Mouse (Mus musculus): ENCODE results near the gene Dpp9. TPM values are rescaled to one million over a fixed set of nuclear protein-coding genes. Genes with fewer than 3 reads are reported as not detected.

The Dpp9 gene
- polyA plus RNA-seq, 1 experiment, result 28.8 TPM

DNA sequence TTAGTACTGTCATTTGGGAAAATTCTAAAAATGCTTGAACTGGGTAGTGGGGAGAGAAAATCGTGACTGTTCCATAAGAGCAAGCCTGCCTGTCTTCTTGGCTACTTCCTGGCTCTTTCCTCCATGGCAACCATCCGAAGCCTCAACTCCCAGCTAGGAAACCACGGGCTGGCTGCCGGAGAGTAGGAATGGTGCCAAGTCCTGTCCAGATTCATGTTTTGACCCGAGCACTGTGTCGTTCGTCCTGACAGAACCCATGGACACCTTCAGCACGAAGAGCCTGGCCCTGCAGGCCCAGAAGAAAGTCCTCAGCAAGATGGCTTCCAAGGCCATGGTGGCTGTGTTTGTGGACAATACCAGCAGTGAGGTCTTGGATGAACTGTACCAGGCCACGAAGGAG is 47.2 kb downstream of the Dpp9 start:
- TF ChIP-seq POLR2A (IDR thresholded peaks at IDR 0.05; ENCODE audit: low read depth, low read length) (no peak), CTCF (IDR thresholded peaks at IDR 0.05; ENCODE audit: borderline replicate concordance, insufficient read depth, low read length) (no peak)
- H3K4me1 ChIP-seq (ENCODE audit: control insufficient read depth, insufficient read depth, low read length), result no peaks in the 10 kb centered on the region
- H3K27ac ChIP-seq (ENCODE audit: insufficient read depth, low read length), result no peak overlapping the region
- H3K4me3 ChIP-seq (ENCODE audit: insufficient read depth, low read length), result no peak overlapping the region

DNA sequence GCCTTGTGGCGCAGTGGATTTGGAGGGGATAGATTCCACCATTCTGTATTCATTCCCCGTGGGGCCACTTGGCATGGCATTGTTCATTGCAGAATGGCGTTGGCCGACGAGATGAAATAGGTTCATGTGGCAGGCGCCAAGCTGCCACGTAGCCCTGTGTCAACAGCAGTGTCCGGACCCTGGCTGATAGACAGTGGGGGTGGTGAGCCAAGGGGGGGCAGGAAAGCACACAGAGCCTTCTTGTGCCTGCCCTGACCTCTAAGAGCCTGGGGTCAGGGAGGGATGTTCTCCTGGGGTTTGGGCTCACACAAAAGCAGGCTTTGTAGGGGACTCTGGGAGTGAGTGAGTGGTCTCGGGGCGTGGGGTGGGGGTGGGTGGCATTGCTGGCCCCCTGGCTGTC is 48.1 kb downstream of the Dpp9 start:
- Histone ChIP-seq H3K27ac (ENCODE audit: insufficient read depth, low read length) (no peak overlapping the region), H3K4me3 (ENCODE audit: insufficient read depth, low read length) (no peak overlapping the region), H3K4me1 (ENCODE audit: control insufficient read depth, insufficient read depth, low read length) (no peaks in the 10 kb centered on the region)
- no peak for TF ChIP-seq POLR2A (IDR thresholded peaks at IDR 0.05; ENCODE audit: low read depth, low read length)
- TF ChIP-seq CTCF (IDR thresholded peaks at IDR 0.05; ENCODE audit: borderline replicate concordance, insufficient read depth, low read length), result no peak

DNA sequence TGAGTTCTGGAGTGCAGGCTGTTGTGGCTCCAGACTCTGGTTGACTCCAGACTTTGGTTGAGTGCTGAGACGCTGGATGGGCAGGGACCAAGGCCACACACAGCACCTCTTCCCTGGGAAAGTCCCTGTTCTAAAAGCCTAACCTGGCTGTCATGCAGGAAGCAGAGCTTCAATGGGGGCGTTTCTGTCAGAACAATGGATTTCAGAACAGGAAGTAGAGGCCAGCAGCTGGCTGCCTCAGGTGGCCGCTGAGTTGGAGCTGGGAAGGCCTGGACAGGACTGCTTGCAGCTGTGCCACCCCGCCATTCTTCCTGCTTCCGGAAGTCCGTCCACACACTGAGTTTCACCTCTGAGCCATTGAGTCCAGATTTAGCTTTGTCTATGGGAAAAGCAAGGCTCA is 48.9 kb downstream of the Dpp9 start:
- Histone ChIP-seq H3K27ac (ENCODE audit: insufficient read depth, low read length) (no peak overlapping the region), H3K4me1 (ENCODE audit: control insufficient read depth, insufficient read depth, low read length) (no peaks in the 10 kb centered on the region), H3K4me3 (ENCODE audit: insufficient read depth, low read length) (no peak overlapping the region)
- TF ChIP-seq CTCF (IDR thresholded peaks at IDR 0.05; ENCODE audit: borderline replicate concordance, insufficient read depth, low read length) (no peak), POLR2A (IDR thresholded peaks at IDR 0.05; ENCODE audit: low read depth, low read length) (no peak)

DNA sequence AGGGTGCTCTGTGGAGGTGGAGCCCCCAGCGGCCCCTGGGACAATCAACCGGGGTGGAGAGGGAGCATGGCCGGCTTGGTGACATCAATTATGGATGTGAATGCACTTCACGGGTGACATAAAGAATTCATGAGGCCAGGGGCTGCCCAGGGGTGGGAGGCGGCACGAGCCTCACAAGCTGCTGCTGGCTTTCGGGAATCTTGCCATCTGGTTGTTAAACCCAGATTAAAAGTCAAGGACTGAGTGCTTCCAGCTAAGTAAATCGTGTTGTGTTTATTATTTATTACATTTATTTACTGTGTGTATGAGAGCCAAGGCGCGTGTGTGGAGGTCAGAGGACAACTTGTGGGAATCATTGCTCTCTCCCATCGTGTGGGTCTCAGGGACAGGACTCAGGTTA is 53.0 kb downstream of the Dpp9 start:
- no peak for TF ChIP-seq POLR2A (IDR thresholded peaks at IDR 0.05; ENCODE audit: low read depth, low read length)
- no peak for TF ChIP-seq CTCF (IDR thresholded peaks at IDR 0.05; ENCODE audit: borderline replicate concordance, insufficient read depth, low read length)
- no peak overlapping the region for H3K27ac ChIP-seq (ENCODE audit: insufficient read depth, low read length)
- no peak overlapping the region for H3K4me3 ChIP-seq (ENCODE audit: insufficient read depth, low read length)
- no peaks in the 10 kb centered on the region for H3K4me1 ChIP-seq (ENCODE audit: control insufficient read depth, insufficient read depth, low read length)

DNA sequence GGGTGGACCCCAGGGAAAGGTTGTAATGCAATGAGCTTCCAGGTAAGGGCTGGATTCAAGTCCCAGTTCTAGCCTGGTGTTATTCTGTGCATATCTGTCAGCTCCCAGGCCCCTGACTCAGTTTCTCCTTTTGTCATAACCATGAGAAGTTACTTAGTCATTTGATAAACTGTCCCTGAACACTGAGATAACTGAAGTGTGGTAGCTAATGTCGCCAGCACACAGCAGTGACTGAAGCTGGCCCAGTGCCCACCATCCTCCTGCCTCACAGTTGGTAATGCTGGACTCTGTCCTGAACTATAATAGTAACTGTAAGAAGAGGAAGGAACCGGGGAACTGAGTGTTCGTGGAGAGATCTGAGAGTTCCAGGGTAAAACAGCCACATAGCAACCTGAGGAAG is 54.2 kb downstream of the Dpp9 start:
- H3K4me3 ChIP-seq (ENCODE audit: insufficient read depth, low read length), result no peak overlapping the region
- TF ChIP-seq POLR2A (IDR thresholded peaks at IDR 0.05; ENCODE audit: low read depth, low read length), result no peak
- TF ChIP-seq CTCF (IDR thresholded peaks at IDR 0.05; ENCODE audit: borderline replicate concordance, insufficient read depth, low read length), result no peak
- H3K4me1 ChIP-seq (ENCODE audit: control insufficient read depth, insufficient read depth, low read length), result no peaks in the 10 kb centered on the region
- no peak overlapping the region for H3K27ac ChIP-seq (ENCODE audit: insufficient read depth, low read length)

DNA sequence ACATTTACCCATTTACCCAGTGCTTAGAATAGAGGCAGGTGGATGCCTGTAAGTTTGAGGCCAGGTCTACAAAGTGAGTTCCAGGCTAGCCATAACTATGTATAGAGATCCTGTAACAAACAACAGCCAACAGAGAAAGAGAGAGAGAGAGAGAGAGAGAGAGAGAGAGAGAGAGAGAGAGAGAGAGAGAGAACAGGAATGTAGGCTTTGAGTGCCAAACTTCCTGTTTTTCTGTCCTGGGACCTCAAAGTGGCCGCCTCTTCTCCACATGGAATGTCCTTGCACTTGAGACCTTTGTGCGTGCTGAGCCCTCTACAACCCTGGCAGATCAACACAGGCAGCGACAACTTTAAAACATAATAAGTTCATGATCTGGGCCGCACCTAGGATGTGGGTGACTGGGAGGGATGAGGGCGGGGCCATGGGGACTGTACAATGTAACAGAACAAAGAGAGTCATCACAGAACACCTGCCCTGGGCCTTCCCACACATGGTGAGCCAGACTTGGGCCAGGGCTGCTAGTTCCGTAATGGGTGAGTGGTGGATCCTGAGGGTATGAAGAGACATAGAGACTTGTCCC is 55.1 kb downstream of the Dpp9 start:
- Histone ChIP-seq H3K27ac (ENCODE audit: insufficient read depth, low read length) (no peak overlapping the region), H3K4me1 (ENCODE audit: control insufficient read depth, insufficient read depth, low read length) (no peaks in the 10 kb centered on the region), H3K4me3 (ENCODE audit: insufficient read depth, low read length) (no peak overlapping the region)
- no peak for TF ChIP-seq POLR2A (IDR thresholded peaks at IDR 0.05; ENCODE audit: low read depth, low read length)
- TF ChIP-seq CTCF (IDR thresholded peaks at IDR 0.05; ENCODE audit: borderline replicate concordance, insufficient read depth, low read length), result no peak

DNA sequence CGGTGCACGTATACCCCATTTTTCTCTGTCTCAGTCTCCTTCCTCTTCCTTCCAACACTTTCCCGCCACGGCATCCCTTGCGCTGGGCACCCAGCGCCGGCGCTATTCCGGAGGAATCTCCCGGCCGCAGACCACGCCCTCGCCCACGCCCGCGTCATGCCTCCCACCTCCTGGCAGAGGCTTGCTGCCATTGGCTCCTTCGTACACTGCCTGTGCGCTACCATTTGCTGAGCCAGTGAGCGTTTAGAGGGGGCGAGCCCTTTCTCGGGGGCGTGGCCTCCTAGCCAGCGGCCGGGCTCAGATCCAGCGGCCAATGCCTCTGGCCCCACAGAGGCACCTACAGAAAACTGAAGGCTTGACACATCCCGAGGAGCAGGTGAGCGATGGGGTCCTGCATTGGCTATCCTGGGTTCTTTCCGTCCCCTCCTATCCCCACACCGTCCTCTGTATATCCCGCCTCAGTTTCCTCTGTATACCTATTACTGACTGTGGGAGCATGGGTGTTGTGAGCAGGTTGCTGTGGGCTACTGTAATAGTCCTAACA is 56.4 kb downstream of the Dpp9 start, which contains the start of gene Tnfaip8l1:
TSS of gene Tnfaip8l1 (plus strand) at position 247 of the 544 bp plus-strand sequence.
- no peaks in the 10 kb centered on the region for H3K4me1 ChIP-seq (ENCODE audit: control insufficient read depth, insufficient read depth, low read length)
- peak within 1 kb of the TSS; percentile 29 for H3K4me3 ChIP-seq (ENCODE audit: insufficient read depth, low read length)
- H3K27ac ChIP-seq (ENCODE audit: insufficient read depth, low read length), result no peak within 1 kb of the TSS
- TF ChIP-seq CTCF (IDR thresholded peaks at IDR 0.05; ENCODE audit: borderline replicate concordance, insufficient read depth, low read length) (no peak), POLR2A (IDR thresholded peaks at IDR 0.05; ENCODE audit: low read depth, low read length) (peak; percentile 56)

DNA sequence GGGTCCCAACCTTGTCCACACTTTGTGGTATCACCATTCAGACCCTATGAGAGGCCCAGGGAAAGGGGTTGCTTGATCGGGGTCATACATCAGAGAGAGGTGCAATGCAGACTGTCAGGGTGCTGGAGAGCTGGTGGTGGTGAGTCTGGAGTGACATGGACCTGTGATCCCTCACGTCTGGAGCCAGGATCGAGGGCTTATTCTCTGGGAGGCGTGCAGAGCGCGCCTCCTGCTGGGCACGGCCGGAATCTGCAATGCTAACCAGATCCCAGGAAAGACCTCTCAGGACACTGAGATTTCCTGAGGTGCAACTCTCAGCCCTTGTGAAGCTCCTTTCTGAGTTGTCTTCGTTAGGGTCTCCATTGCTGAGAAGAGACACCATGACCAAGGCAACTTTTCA is 59.0 kb downstream of the Dpp9 start:
- no peak overlapping the region for H3K4me3 ChIP-seq (ENCODE audit: insufficient read depth, low read length)
- H3K4me1 ChIP-seq (ENCODE audit: control insufficient read depth, insufficient read depth, low read length), result no peaks in the 10 kb centered on the region
- TF ChIP-seq POLR2A (IDR thresholded peaks at IDR 0.05; ENCODE audit: low read depth, low read length) (no peak), CTCF (IDR thresholded peaks at IDR 0.05; ENCODE audit: borderline replicate concordance, insufficient read depth, low read length) (peak; percentile 76)

DNA sequence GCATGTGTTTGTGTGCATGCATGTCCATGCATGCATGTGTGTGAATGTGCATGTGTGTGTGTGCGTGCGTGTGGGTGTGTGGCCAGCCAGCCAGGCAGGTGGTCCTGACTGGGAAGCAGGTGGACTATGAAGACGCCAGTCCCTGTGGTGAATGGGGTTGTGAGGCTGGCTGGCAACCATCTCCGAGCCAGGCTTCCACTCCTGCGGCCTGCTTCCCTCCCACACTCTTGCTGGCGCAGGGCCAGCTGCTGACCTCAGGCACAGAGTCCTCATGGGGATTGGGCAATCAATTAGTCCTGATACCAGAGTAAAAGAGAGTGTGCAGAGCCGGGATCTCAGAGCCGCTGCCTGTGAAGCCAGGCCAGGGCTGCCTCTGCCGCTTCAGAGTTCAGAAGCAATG is 65.1 kb downstream of the Dpp9 start:
- no peak overlapping the region for H3K4me3 ChIP-seq (ENCODE audit: insufficient read depth, low read length)
- TF ChIP-seq POLR2A (IDR thresholded peaks at IDR 0.05; ENCODE audit: low read depth, low read length), result no peak
- no peak for TF ChIP-seq CTCF (IDR thresholded peaks at IDR 0.05; ENCODE audit: borderline replicate concordance, insufficient read depth, low read length)
- H3K27ac ChIP-seq (ENCODE audit: insufficient read depth, low read length), result no peak overlapping the region

More for the DNA sequence above, 59.0 kb downstream of the Dpp9 start:
- H3K27ac ChIP-seq (ENCODE audit: insufficient read depth, low read length), result no peak overlapping the region

DNA sequence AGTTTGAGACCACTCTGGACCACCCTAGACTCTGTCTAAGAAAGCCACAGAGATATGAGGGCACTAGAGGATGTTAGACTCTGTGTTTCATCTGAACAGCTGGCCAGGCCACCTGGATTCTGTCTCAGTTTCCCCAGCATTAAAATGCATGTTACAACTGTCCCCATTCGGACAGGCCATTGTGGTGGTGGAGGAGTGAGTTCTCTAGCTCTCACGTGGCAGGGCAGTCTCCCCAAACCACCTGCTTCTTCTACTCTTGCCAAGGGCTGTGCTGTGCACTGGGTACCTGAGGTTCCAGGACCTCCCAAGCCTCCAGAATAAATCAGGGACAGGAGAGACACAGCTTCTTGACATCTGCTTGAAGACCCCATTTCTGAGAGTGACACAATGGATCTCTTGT is 68.8 kb downstream of the Dpp9 start:
- Histone ChIP-seq H3K27ac (ENCODE audit: insufficient read depth, low read length) (no peak overlapping the region), H3K4me3 (ENCODE audit: insufficient read depth, low read length) (no peak overlapping the region), H3K4me1 (ENCODE audit: control insufficient read depth, insufficient read depth, low read length) (no peaks in the 10 kb centered on the region)
- TF ChIP-seq POLR2A (IDR thresholded peaks at IDR 0.05; ENCODE audit: low read depth, low read length) (no peak), CTCF (IDR thresholded peaks at IDR 0.05; ENCODE audit: borderline replicate concordance, insufficient read depth, low read length) (no peak)

More for the DNA sequence above, 65.1 kb downstream of the Dpp9 start:
- no peaks in the 10 kb centered on the region for H3K4me1 ChIP-seq (ENCODE audit: control insufficient read depth, insufficient read depth, low read length)

All from embryonic fibroblast, embryonic 13.5 days (primary cell).